Mouse (Mus musculus) hindbrain, postnatal 0 days (tissue): ENCODE measurements at regions not wholly inside any gene's neighbourhood (a gene's known extent, or its start where the extent isn't known, plus 50 kb on each side); places are given as distances from the start of the nearest gene placed in this dataset.
A peak's percentile ranks its signal among the peaks of the same experiment; 100 is the strongest.

Source experiments
- ATAC-seq: fragments of 200-750 bp; cut with Nextera tagmentation; 2 replicates; pipeline ENCODE4 v1.8.0; 2017; ENCODE audit warnings: mild to moderate bottlenecking, moderate TSS enrichment, moderate library complexity
- DNase-seq: peaks from one replicate; pipeline ENCODE4 v3.0.0-alpha.2; 2015; ENCODE audit warnings: low spot score
- H3K27ac ChIP-seq: fragments of 300-500 bp; sonication (generic); 2 replicates; pipeline ENCODE4 v1.5.1; 2014; ENCODE audit warnings: mild to moderate bottlenecking
- H3K27me3 ChIP-seq: fragments of 300-500 bp; sonication (generic); 2 replicates; pipeline ENCODE4 v1.6.1; 2014; ENCODE audit warnings: low read length, mixed read lengths; ENCODE audit not compliant: insufficient read depth
- H3K36me3 ChIP-seq: fragments of 300-500 bp; sonication (generic); 2 replicates; pipeline ENCODE4 v1.6.1; 2014; ENCODE audit warnings: low read length, mixed read lengths; ENCODE audit not compliant: insufficient read depth
- H3K4me1 ChIP-seq: fragments of 300-500 bp; sonication (generic); 2 replicates; pipeline ENCODE4 v1.6.1; 2014; ENCODE audit warnings: antibody characterized with exemption, low read length, mixed read lengths; ENCODE audit not compliant: insufficient read depth
- H3K4me2 ChIP-seq: fragments of 300-500 bp; sonication (generic); 2 replicates; pipeline ENCODE4 v1.6.1; 2014; ENCODE audit warnings: low read depth, mild to moderate bottlenecking, low read length, moderate library complexity, mixed read lengths
- H3K4me3 ChIP-seq: fragments of 300-500 bp; sonication (generic); 2 replicates; pipeline ENCODE4 v1.5.1; 2014; ENCODE audit warnings: low read length
- H3K9ac ChIP-seq: fragments of 300-500 bp; sonication (generic); replicated peaks from 2 replicates; pipeline ENCODE4 v1.6.1; 2014; ENCODE audit warnings: mild to moderate bottlenecking, low read length, moderate library complexity, mixed read lengths
- H3K9me3 ChIP-seq: fragments of 300-500 bp; sonication (generic); 2 replicates; pipeline ENCODE4 v1.6.1; 2016; ENCODE audit warnings: low read length, mixed read lengths
- CTCF ChIP-seq: IDR thresholded peaks from 2 replicates; pipeline ENCODE4 v1.5.1; 2016; ENCODE audit warnings: antibody characterized with exemption, control low read depth, low read depth
- WGBS: fragments of 180-500 bp; shearing (Covaris S2); extraction: QIAGEN DNeasy Blood & Tissue Kit; methylation state at CpG from one replicate; pipeline ENCODE4 v1.1.7; 2014; 5-methylcytosine and 5-hydroxymethylcytosine counted together

DNA sequence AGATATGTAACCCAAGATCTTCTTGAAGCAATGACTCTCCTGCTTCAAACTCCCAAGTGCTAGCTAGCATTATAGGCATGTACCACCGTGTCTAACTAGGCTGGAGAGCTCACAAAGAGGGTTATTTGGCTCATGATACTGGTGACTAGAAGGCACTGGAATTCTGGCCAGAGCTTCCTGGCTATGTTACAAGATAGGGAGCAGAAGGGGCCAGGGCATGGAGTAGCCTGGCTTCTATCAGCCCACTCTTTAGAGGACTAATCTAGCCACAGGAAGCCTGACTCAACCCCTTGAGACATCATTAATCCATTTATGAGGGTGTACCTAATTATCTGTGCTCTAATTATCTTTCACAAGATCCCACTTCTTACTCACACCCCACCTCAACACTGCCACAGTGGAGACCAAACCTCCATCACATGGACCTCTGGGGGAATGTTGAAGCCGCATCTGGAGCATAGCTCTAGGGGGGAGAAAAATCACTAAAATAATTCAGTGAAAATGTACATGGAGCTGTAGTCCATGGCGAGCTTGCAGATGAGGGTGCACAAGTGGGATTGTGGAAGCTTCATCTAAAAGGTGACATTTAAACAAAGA lies 77.2 kb upstream of the Rai14 start:
- no peak overlapping the region for H3K4me2 ChIP-seq
- no peak overlapping the region for H3K9ac ChIP-seq
- H3K4me1 ChIP-seq: no peaks in the 10 kb centered on the region
- H3K27me3 ChIP-seq: no peaks in the 10 kb centered on the region
- H3K27ac ChIP-seq: no peak overlapping the region
- 68% methylated on average over 3 of the region's 3 CpGs for WGBS
- H3K9me3 ChIP-seq: no peaks in the 10 kb centered on the region
- ATAC-seq (peak; percentile 51; the same call in 1 of the 2 replicates), DNase-seq (peak; percentile 18)
- no peak overlapping the region for H3K4me3 ChIP-seq
- no peaks in the 10 kb centered on the region for H3K36me3 ChIP-seq
- no peak for TF ChIP-seq CTCF

DNA sequence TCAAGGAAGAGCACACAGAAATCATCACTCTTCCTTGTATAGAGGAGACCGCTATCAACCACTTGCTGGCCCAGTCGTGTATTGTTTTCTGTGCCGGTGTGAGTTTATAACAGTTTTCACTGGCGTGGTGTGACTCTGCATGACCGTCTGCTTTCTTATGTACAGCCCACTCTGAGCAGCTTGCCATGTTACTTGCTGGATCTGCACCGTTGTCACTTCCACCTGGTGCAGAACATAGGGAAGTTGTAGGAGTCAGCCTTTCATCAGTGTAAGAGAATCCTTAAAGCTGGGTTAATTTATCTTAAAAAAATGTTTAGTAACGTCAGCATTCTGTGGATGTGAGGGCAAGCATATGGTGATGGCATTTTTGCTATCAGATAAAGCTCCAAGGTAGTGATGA lies 77.7 kb upstream of the Rai14 start:
- Histone ChIP-seq H3K4me3 (no peak overlapping the region), H3K27ac (no peak overlapping the region), H3K27me3 (no peaks in the 10 kb centered on the region), H3K4me2 (no peak overlapping the region), H3K9me3 (no peaks in the 10 kb centered on the region), H3K9ac (no peak overlapping the region), H3K36me3 (no peaks in the 10 kb centered on the region), H3K4me1 (no peaks in the 10 kb centered on the region)
- 75% methylated on average over 7 of the region's 7 CpGs for WGBS
- TF ChIP-seq CTCF: no peak
- ATAC-seq (0 out of 2 replicates have a peak, but pooled peaks have one; percentile 24), DNase-seq (no peak)

DNA sequence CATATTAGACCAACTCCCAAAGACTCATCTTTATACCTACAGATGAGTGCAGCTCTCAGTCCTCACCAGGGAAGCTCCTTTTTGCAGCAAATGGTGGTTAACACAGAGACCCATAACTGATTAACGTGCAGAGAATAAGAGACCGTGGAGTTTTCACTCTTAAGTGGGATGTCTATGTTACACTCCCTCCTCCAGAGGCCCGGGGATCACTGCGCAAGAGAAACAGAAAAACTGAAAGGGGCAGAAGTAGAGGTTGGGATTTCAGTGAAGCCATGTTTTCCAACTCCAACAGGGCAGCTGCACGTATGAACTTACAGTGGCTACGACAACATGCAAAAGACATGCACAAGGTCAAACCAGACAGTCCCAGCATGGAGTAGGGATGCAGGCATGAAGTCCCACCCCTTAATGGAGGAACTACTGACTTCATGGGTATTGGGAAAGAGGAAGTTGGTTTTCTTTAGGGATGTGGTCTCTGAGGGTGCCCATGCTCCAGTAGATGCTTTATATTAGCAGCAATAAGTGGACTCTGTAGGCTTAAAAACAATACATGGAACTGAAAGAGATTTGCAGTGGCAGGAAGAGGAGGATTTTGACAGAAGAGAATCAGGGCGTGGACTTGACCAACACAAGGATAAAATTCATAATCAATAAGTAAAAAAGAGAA lies 80.8 kb upstream of the Rai14 start:
- WGBS: 93% methylated on average over 7 of the region's 7 CpGs
- no peak overlapping the region for H3K9ac ChIP-seq

DNA sequence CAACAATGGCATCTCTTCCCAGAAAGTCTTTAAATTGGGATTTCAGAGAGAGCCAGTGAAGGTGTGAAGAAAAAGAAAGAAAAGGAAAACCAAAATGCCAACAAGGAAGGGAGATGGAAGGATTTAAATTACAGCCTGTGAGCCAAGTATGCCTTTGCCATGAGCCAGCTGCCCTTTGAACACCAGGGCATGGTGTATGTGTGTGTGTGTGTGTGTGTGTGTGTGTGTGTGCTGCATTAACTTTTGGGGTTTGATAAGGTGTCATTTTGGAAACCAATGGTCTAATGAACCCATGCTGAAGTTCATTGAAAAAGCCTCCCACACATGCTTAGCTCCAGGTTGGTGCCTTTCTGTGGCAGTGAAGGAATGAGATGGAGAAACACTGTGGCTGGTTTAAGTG lies 85.2 kb upstream of the Rai14 start:
- TF ChIP-seq CTCF: no peak

More for the DNA sequence above, 80.8 kb upstream of the Rai14 start:
- H3K27me3 ChIP-seq: no peaks in the 10 kb centered on the region
- no peaks in the 10 kb centered on the region for H3K4me1 ChIP-seq
- H3K36me3 ChIP-seq: no peaks in the 10 kb centered on the region
- ATAC-seq: no peak
- H3K9me3 ChIP-seq: no peaks in the 10 kb centered on the region
- no peak for DNase-seq
- H3K4me3 ChIP-seq: no peak overlapping the region
- H3K27ac ChIP-seq: no peak overlapping the region
- TF ChIP-seq CTCF: no peak
- no peak overlapping the region for H3K4me2 ChIP-seq

DNA sequence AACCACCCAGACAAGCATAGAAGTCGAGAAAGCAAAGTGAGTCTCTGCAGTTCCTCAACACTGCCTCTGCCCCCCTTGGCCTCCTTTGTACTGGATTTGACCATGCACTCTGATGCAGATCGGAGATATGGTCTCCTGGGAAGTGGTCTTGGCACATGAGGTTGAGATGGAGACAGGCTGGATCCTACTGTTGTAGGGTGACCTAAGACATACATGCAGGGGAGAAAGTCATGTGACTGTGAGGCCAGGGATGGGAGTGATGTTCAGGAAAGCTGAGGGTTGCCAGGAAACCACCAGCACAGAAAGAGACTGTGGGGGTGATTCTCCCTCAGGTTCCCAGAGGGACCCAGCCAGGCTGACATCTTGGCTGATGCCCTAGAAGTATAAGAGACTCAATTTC lies 99.8 kb upstream of the Rai14 start:
- no peak for DNase-seq
- ATAC-seq: no peak
- WGBS: 74% methylated on average over 2 of the region's 2 CpGs

More for the DNA sequence above, 85.2 kb upstream of the Rai14 start:
- Histone ChIP-seq H3K27me3 (no peaks in the 10 kb centered on the region), H3K4me3 (no peak overlapping the region), H3K27ac (no peak overlapping the region), H3K9me3 (no peaks in the 10 kb centered on the region), H3K36me3 (no peaks in the 10 kb centered on the region), H3K4me1 (no peaks in the 10 kb centered on the region), H3K4me2 (no peak overlapping the region), H3K9ac (no peak overlapping the region)
- ATAC-seq (no peak), DNase-seq (no peak)

DNA sequence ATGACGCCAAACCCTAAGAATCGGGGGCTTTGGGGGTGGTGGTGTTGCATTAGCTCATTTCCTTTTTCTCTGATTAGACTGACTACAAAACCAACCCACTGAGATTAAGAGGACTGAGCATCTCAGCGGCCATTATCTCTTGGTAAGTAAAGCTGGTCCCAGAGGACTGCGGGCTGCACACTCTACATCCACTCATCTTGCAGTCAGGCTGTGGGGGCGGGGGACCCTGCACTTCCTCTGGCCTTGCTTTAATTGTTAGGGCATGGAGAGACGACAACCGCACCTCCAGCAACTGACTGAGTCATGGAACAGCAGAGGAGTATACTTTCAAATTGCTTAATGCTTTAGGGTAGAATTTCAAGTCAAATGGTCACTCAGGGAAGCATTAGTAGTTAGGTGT lies 100.3 kb upstream of the Rai14 start:
- no peak overlapping the region for H3K27ac ChIP-seq
- H3K36me3 ChIP-seq: no peaks in the 10 kb centered on the region
- TF ChIP-seq CTCF: no peak
- H3K4me1 ChIP-seq: no peaks in the 10 kb centered on the region
- no peak overlapping the region for H3K9ac ChIP-seq
- DNase-seq: no peak
- no peaks in the 10 kb centered on the region for H3K9me3 ChIP-seq
- no peak for ATAC-seq
- no peaks in the 10 kb centered on the region for H3K27me3 ChIP-seq
- WGBS: 74% methylated on average over 7 of the region's 7 CpGs
- no peak overlapping the region for H3K4me3 ChIP-seq
- H3K4me2 ChIP-seq: no peak overlapping the region

More for the DNA sequence above, 99.8 kb upstream of the Rai14 start:
- H3K27ac ChIP-seq: no peak overlapping the region
- no peaks in the 10 kb centered on the region for H3K4me1 ChIP-seq
- no peak overlapping the region for H3K4me3 ChIP-seq
- no peak for TF ChIP-seq CTCF
- no peak overlapping the region for H3K9ac ChIP-seq
- H3K9me3 ChIP-seq: no peaks in the 10 kb centered on the region
- H3K4me2 ChIP-seq: no peak overlapping the region
- no peaks in the 10 kb centered on the region for H3K36me3 ChIP-seq
- no peaks in the 10 kb centered on the region for H3K27me3 ChIP-seq

DNA sequence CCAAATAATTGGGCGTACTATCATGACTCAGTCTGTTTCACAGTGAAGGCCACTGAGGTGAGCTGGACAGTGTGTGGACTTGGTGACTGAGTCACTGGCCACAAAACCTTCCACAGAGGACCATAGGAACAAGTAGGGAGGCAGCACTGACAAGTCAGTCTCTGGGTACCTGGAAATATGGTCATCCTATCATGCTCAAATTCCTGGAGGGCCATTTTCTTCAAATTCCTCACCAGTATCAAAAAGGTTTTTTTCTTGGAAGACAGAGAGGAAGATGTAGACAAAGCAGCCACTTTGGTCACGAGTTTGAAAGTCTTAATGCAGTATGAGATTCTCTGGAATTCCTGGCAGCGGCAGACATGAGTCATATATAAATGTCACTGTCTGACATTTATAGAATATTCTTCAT lies 101.8 kb upstream of the Rai14 start:
- DNase-seq (no peak), ATAC-seq (no peak)
- Histone ChIP-seq H3K4me3 (no peak overlapping the region), H3K4me2 (no peak overlapping the region), H3K27me3 (no peaks in the 10 kb centered on the region), H3K9me3 (no peaks in the 10 kb centered on the region), H3K9ac (no peak overlapping the region), H3K4me1 (no peaks in the 10 kb centered on the region), H3K36me3 (no peaks in the 10 kb centered on the region), H3K27ac (no peak overlapping the region)
- 77% methylated on average over 3 of the region's 3 CpGs for WGBS
- TF ChIP-seq CTCF: no peak
